27 mouse cellular contexts compared by ENCODE assay signal in genomic region chr15:103256210-103256986, GRCm38 (mm10). TPM values are rescaled to one million over a fixed set of nuclear protein-coding genes. Genes with fewer than 3 reads are reported as not detected.
DNase-seq lines count a peak whose midpoint lies in the region; ATAC-seq and TF ChIP-seq lines count a peak whose summit lies in the region.
"Had no signal": no experiment of that assay in that cellular context is flagged by ENCODE, and none has a peak within 500 bp of the region (broad histone marks: within the 10 kb centered on the region; RNA-seq: fewer than 3 reads in every experiment).

No protein-coding gene starts in this region.

- ATAC-seq in heart, embryonic 13.5 days (ENCODE audit: extremely low read depth, insufficient number of reproducible peaks, low FRiP score, low TSS enrichment): no peak
- no peak for ATAC-seq in G1E (ENCODE audit: extremely low read depth, insufficient number of reproducible peaks, low FRiP score, poor library complexity, severe bottlenecking)
- no peak for ATAC-seq in liver, embryonic 15.5 days (ENCODE audit: insufficient read depth)
- ATAC-seq in forebrain, embryonic 12.5 days (ENCODE audit: low FRiP score): no peak
- ATAC-seq: activated CD4-positive, CD25-positive, alpha-beta regulatory T cell, adult 4 months; CD4-positive, CD25-positive, alpha-beta regulatory T cell, adult 4 months; forebrain, embryonic 16.5 days; hindbrain, embryonic 16.5 days; inflammation-experienced regulatory T-cells, adult 6 months; Patski had no signal

- H3K36me3 ChIP-seq in heart, embryonic 13.5 days: no peaks in the 10 kb centered on the region
- peaks cover 22% of the 10 kb centered on the region for H3K36me3 ChIP-seq in G1E (replicated peaks)
- H3K36me3 ChIP-seq in liver, embryonic 15.5 days (replicated peaks): peaks cover 17% of the 10 kb centered on the region
- no peaks in the 10 kb centered on the region for H3K36me3 ChIP-seq in forebrain, embryonic 12.5 days (replicated peaks)
- H3K36me3 ChIP-seq: embryonic facial prominence, embryonic 13.5 days; hindbrain, embryonic 12.5 days had no signal

- no peak for TF ChIP-seq CTCF in G1E (IDR thresholded peaks at IDR 0.05; ENCODE audit: low read depth, low read length)
- no peak for TF ChIP-seq CTCF in bone marrow, adult 2 months (IDR thresholded peaks at IDR 0.05; ENCODE audit: control insufficient read depth, insufficient read depth, low read length)

- H3K27me3 ChIP-seq in heart, embryonic 13.5 days (replicated peaks): no peaks in the 10 kb centered on the region
- H3K27me3 ChIP-seq in G1E (ENCODE audit: insufficient read depth, low read length): no peaks in the 10 kb centered on the region
- no peaks in the 10 kb centered on the region for H3K27me3 ChIP-seq in liver, embryonic 15.5 days
- H3K27me3 ChIP-seq in forebrain, embryonic 12.5 days: peaks cover 29% of the 10 kb centered on the region
- H3K27me3 ChIP-seq: Patski had no signal

- 85% methylated on average over 6 of the region's 6 CpGs for WGBS in heart, embryonic 13.5 days
- 40% methylated on average over 6 of the region's 6 CpGs for WGBS in bone marrow, adult 2 months
- 57% methylated on average over 6 of the region's 6 CpGs for WGBS in liver, embryonic 15.5 days (ENCODE audit: insufficient replicate concordance)
- 88% methylated on average over 6 of the region's 6 CpGs for WGBS in forebrain, embryonic 12.5 days

- intact Hi-C loops in gastrocnemius, postnatal 14 days (cut with DNase I; ENCODE audit: low total_unique reads): no loop called here

- H3K27ac ChIP-seq in heart, embryonic 13.5 days (replicated peaks): no peak overlapping the region
- H3K27ac ChIP-seq in bone marrow, adult 2 months (ENCODE audit: control insufficient read depth, insufficient read depth, low read depth, low read length, poor library complexity): peak overlapping the region; percentile 52; the same call in 1 of the 2 replicates
- peak overlapping the region; percentile 99 for H3K27ac ChIP-seq in liver, embryonic 15.5 days (replicated peaks)
- no peak overlapping the region for H3K27ac ChIP-seq in forebrain, embryonic 12.5 days
- H3K27ac ChIP-seq: embryonic facial prominence, embryonic 13.5 days; hindbrain, embryonic 12.5 days had no signal

- DNase-seq in heart, adult 9 months (ENCODE audit: low spot score in 2 of 2): no peak
- DNase-seq in G1E (ENCODE audit: low spot score): no peak
- DNase-seq in urinary bladder, postnatal 36 days (ENCODE audit: low spot score in 2 of 2): no peak
- no peak for DNase-seq in gastrocnemius, postnatal 14 days
- DNase-seq: adrenal gland, postnatal 14 days; B cell, adult 2 months; cerebellum, adult 18-20 months; cerebellum, adult 9-11 months; cerebellum, postnatal 36 days; gastrocnemius, postnatal 25 days; heart, postnatal 4 days had no signal

- H3K4me3 ChIP-seq in heart, embryonic 13.5 days: peak overlapping the region; percentile 3; the same call in 1 of the 2 replicates
- H3K4me3 ChIP-seq in G1E (ENCODE audit: low read depth, low read length): peak overlapping the region; percentile 34; the same call in 1 of the 2 replicates
- peak overlapping the region; percentile 46 for H3K4me3 ChIP-seq in bone marrow, adult 2 months (replicated peaks; ENCODE audit: control insufficient read depth, low read depth, low read length)
- peak overlapping the region; percentile 77 for H3K4me3 ChIP-seq in liver, embryonic 15.5 days (replicated peaks)
- H3K4me3 ChIP-seq in forebrain, embryonic 12.5 days (replicated peaks): no peak overlapping the region

- H3K4me2 ChIP-seq in heart, embryonic 13.5 days: peak overlapping the region; percentile 85
- H3K4me2 ChIP-seq in liver, embryonic 15.5 days: peak overlapping the region; percentile 85
- H3K4me2 ChIP-seq in forebrain, embryonic 12.5 days: no peak overlapping the region

- H3K9me3 ChIP-seq in heart, embryonic 13.5 days: no peaks in the 10 kb centered on the region
- H3K9me3 ChIP-seq in G1E (replicated peaks): no peaks in the 10 kb centered on the region
- no peaks in the 10 kb centered on the region for H3K9me3 ChIP-seq in liver, embryonic 15.5 days (replicated peaks)
- no peaks in the 10 kb centered on the region for H3K9me3 ChIP-seq in forebrain, embryonic 12.5 days
- H3K9me3 ChIP-seq: embryonic facial prominence, embryonic 13.5 days; hindbrain, embryonic 12.5 days had no signal

- H3K9ac ChIP-seq in heart, embryonic 13.5 days: no peak overlapping the region
- H3K9ac ChIP-seq in liver, embryonic 15.5 days: peak overlapping the region; percentile 94
- no peak overlapping the region for H3K9ac ChIP-seq in forebrain, embryonic 12.5 days
- H3K9ac ChIP-seq: embryonic facial prominence, embryonic 13.5 days had no signal

- peaks cover 41% of the 10 kb centered on the region for H3K4me1 ChIP-seq in heart, embryonic 13.5 days
- peaks cover 75% of the 10 kb centered on the region for H3K4me1 ChIP-seq in G1E (ENCODE audit: insufficient read depth, low read depth, low read length)
- H3K4me1 ChIP-seq in bone marrow, adult 2 months (ENCODE audit: control insufficient read depth, insufficient read depth, low read length): peaks cover 5% of the 10 kb centered on the region
- peaks cover 75% of the 10 kb centered on the region for H3K4me1 ChIP-seq in liver, embryonic 15.5 days (replicated peaks)
- peaks cover 14% of the 10 kb centered on the region for H3K4me1 ChIP-seq in forebrain, embryonic 12.5 days

- no peak for TF ChIP-seq POLR2A in bone marrow, adult 2 months (IDR thresholded peaks at IDR 0.05; ENCODE audit: borderline replicate concordance, control insufficient read depth, low read depth, low read length)

RNA-seq across cellular contexts. Expression of gene Nfe2, which starts 1.8 kb away (rescaled TPM):
- polyA plus RNA-seq in heart, embryonic 13.5 days (2015; fragmentation: Nextera tagmentation; extraction: Ambion mirVana): 7.2 and 8.2 TPM in 2 replicates
- 254 and 313 TPM in 2 replicates for total RNA-seq in G1E (2014; fragmentation: Nextera tagmentation)
- 177 TPM in 2 replicates for total RNA-seq in G1E (2017)
- polyA plus RNA-seq in G1E (2012): 151 and 155 TPM in 2 replicates
- 218 and 304 TPM in 2 replicates for polyA plus RNA-seq in bone marrow, adult 2 months (2011; ENCODE audit: insufficient read depth, insufficient read length, low replicate concordance, missing spikeins)
- 207 and 217 TPM in 2 replicates for polyA plus RNA-seq in liver, embryonic 15.5 days (2015; fragmentation: Nextera tagmentation; extraction: Ambion mirVana)
- 2.1 and 3.4 TPM in 2 replicates for polyA plus RNA-seq in forebrain, embryonic 12.5 days (2016; fragmentation: Nextera tagmentation; extraction: Ambion mirVana)
- not detected for total RNA-seq in gastrocnemius, postnatal 14 days (2021)
- total RNA-seq: gastrocnemius, postnatal 25 days had no signal
- polyA plus RNA-seq: frontal cortex, adult 2 months; Patski had no signal

RNA-seq across cellular contexts. Expression of gene Copz1, which starts 16.1 kb away (rescaled TPM):
- 163 and 178 TPM in 2 replicates for polyA plus RNA-seq in heart, embryonic 13.5 days (2015; fragmentation: Nextera tagmentation; extraction: Ambion mirVana)
- total RNA-seq in G1E (2014; fragmentation: Nextera tagmentation) (494 and 507 TPM in 2 replicates), G1E (2017) (182 and 184 TPM in 2 replicates)
- 72.4 and 97.2 TPM in 2 replicates for polyA plus RNA-seq in G1E (2012)
- 146 and 155 TPM in 2 replicates for polyA plus RNA-seq in bone marrow, adult 2 months (2011; ENCODE audit: insufficient read depth, insufficient read length, low replicate concordance, missing spikeins)
- 196 and 203 TPM in 2 replicates for polyA plus RNA-seq in liver, embryonic 15.5 days (2015; fragmentation: Nextera tagmentation; extraction: Ambion mirVana)
- polyA plus RNA-seq in forebrain, embryonic 12.5 days (2016; fragmentation: Nextera tagmentation; extraction: Ambion mirVana): 226 and 228 TPM in 2 replicates
- 10 to 100 TPM; 38.0 to 38.5 TPM for total RNA-seq in gastrocnemius, postnatal 14 days (2021)

RNA-seq across cellular contexts. Expression of gene Hnrnpa1, which starts 16.2 kb away (rescaled TPM):
- polyA plus RNA-seq in heart, embryonic 13.5 days (2015; fragmentation: Nextera tagmentation; extraction: Ambion mirVana): 500 and 519 TPM in 2 replicates
- total RNA-seq in G1E (2014; fragmentation: Nextera tagmentation) (379 and 391 TPM in 2 replicates), G1E (2017) (797 and 984 TPM in 2 replicates)
- polyA plus RNA-seq in G1E (2012): 143 and 212 TPM in 2 replicates
- polyA plus RNA-seq in bone marrow, adult 2 months (2011; ENCODE audit: insufficient read depth, insufficient read length, low replicate concordance, missing spikeins): 406 and 641 TPM in 2 replicates
- polyA plus RNA-seq in liver, embryonic 15.5 days (2015; fragmentation: Nextera tagmentation; extraction: Ambion mirVana): 193 and 220 TPM in 2 replicates
- 1,521 and 1,527 TPM in 2 replicates for polyA plus RNA-seq in forebrain, embryonic 12.5 days (2016; fragmentation: Nextera tagmentation; extraction: Ambion mirVana)
- 100 to 1,000 TPM; 110 to 114 TPM for total RNA-seq in gastrocnemius, postnatal 14 days (2021)

RNA-seq across cellular contexts. Expression of gene Cbx5, which starts 16.8 kb away (rescaled TPM):
- polyA plus RNA-seq in heart, embryonic 13.5 days (2015; fragmentation: Nextera tagmentation; extraction: Ambion mirVana): 91.9 and 97.2 TPM in 2 replicates
- total RNA-seq in G1E (2014; fragmentation: Nextera tagmentation): 261 and 300 TPM in 2 replicates
- 215 and 278 TPM in 2 replicates for total RNA-seq in G1E (2017)
- 7.0 and 9.5 TPM in 2 replicates for polyA plus RNA-seq in G1E (2012)
- 178 and 226 TPM in 2 replicates for polyA plus RNA-seq in bone marrow, adult 2 months (2011; ENCODE audit: insufficient read depth, insufficient read length, low replicate concordance, missing spikeins)
- polyA plus RNA-seq in liver, embryonic 15.5 days (2015; fragmentation: Nextera tagmentation; extraction: Ambion mirVana): 44.5 and 49.2 TPM in 2 replicates
- 233 and 250 TPM in 2 replicates for polyA plus RNA-seq in forebrain, embryonic 12.5 days (2016; fragmentation: Nextera tagmentation; extraction: Ambion mirVana)
- total RNA-seq in gastrocnemius, postnatal 14 days (2021): 10 to 100 TPM; 29.9 to 41.5 TPM

RNA-seq across cellular contexts. Expression of gene Gpr84, which starts 54.0 kb away (rescaled TPM):
- 0.28 and 0.36 TPM in 2 replicates for polyA plus RNA-seq in heart, embryonic 13.5 days (2015; fragmentation: Nextera tagmentation; extraction: Ambion mirVana)
- not detected in 2 replicates for total RNA-seq in G1E (2014; fragmentation: Nextera tagmentation)
- total RNA-seq in G1E (2017): not detected in 2 replicates
- not detected in 2 replicates for polyA plus RNA-seq in G1E (2012)
- polyA plus RNA-seq in bone marrow, adult 2 months (2011; ENCODE audit: insufficient read depth, insufficient read length, low replicate concordance, missing spikeins): 1.5 and 2.3 TPM in 2 replicates
- 0.86 and 1.0 TPM in 2 replicates for polyA plus RNA-seq in liver, embryonic 15.5 days (2015; fragmentation: Nextera tagmentation; extraction: Ambion mirVana)
- 0.10 and 0.37 TPM in 2 replicates for polyA plus RNA-seq in forebrain, embryonic 12.5 days (2016; fragmentation: Nextera tagmentation; extraction: Ambion mirVana)
- not detected for total RNA-seq in gastrocnemius, postnatal 14 days (2021)
- total RNA-seq: adrenal gland, adult 18-20 months; adrenal gland, postnatal 14 days; gastrocnemius, postnatal 25 days; heart, adult 8-10 months; heart, postnatal 4 days had no signal
- polyA plus RNA-seq: activated CD4-positive, CD25-positive, alpha-beta regulatory T cell, adult 4 months; CD4-positive, CD25-positive, alpha-beta regulatory T cell, adult 4 months; forebrain, embryonic 11.5 days; inflammation-experienced regulatory T-cells, adult 6 months; Patski had no signal

Comparison
In these comparisons a context has a peak if more than half of its experiments do, and no peak if none do; other contexts are left out.
1. H3K27ac ChIP-seq: peak in bone marrow, adult 2 months (single experiment) and liver, embryonic 15.5 days (single experiment); none in heart, embryonic 13.5 days (single experiment) and forebrain, embryonic 12.5 days (single experiment).
2. RNA of gene Nfe2, which starts 1.8 kb away (polyA plus RNA-seq): 218 to 304 TPM in bone marrow, adult 2 months, 207 to 217 TPM in liver, embryonic 15.5 days and 151 to 155 TPM in G1E; 7.2 to 8.2 TPM in heart, embryonic 13.5 days and 2.1 to 3.4 TPM in forebrain, embryonic 12.5 days; every median in the first group is over 10 times any median in the second.